Mouse (Mus musculus) bone marrow, adult 2 months (tissue): ENCODE data around the gene Rpl14.

Source experiments
- CTCF ChIP-seq: fragments of 200-500 bp; IDR thresholded peaks from 2 replicates; pipeline ENCODE4 v1.5.1; 2011; ENCODE audit warnings: low read length, control low read depth; ENCODE audit not compliant: control insufficient read depth, insufficient read depth
- POLR2A ChIP-seq: fragments of 200-500 bp; IDR thresholded peaks from 2 replicates; pipeline ENCODE4 v1.6.1; 2011; ENCODE audit warnings: low read depth, mild to moderate bottlenecking, control low read depth, low read length, borderline replicate concordance; ENCODE audit not compliant: control insufficient read depth

DNA sequence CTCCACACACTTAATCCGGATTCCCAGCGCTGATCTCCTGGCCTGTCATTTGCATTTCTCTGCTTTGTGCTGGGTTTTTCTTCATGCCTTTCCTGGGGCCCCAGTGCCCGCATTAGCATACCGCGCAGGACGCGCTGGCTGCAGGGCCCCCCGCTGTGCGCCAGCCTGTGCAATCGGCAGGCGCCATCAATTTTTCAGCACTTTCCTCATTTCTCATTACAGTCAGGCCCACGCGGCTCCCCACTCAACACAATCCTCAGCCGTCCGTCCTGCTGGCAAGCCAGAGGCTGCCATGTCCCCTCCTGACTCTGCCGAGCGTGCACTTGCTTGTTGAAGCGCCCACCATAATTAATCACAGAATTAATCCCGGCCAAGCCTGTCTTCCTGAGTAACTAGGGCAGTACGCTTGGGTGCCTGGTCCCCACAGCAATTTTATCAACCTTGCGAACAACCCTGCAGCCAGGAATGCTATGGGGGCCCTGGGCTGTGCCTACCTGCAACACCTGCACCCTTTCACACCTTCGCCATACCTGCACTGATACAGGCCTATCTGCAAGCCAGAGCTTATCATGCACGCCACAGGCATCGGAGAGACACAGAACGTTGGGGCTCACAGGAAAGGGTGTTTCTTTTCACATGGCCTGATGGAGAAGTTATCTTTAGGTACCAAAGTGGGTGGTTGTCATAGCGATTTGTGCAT lies 48.6 kb downstream of the Rpl14 start:
- TF ChIP-seq POLR2A (no peak), CTCF (no peak)
